Mouse (Mus musculus): ENCODE results near the gene Zfp993. TPM values are rescaled to one million over a fixed set of nuclear protein-coding genes. Genes with fewer than 3 reads are reported as not detected.

The Zfp993 gene
- polyA plus RNA-seq (2012; rRNA removed): 1.2 and 3.1 TPM in 2 replicates

GRCm38 (mm10) chr4:146610774-146611400 is at the start of gene Zfp993:
Gene Zfp993 (plus strand): TSS chr4:146610961.

Other genes with a start within 250 kb of the Zfp993 start
- 1.2 and 1.4 TPM in 2 replicates for gene Zfp992, start 161.9 kb upstream of the Zfp993 start, polyA plus RNA-seq (2012; rRNA removed)
- gene Zfp981, start 108.9 kb upstream of the Zfp993 start, polyA plus RNA-seq (2012; rRNA removed): 0.22 and 0.29 TPM in 2 replicates

All from central nervous system, embryonic 14 days (tissue).